Mouse (Mus musculus) heart, postnatal 25 days (tissue): ENCODE results near the gene Dlgap1. TPM values are rescaled to one million over a fixed set of nuclear protein-coding genes. Genes with fewer than 3 reads are reported as not detected.

Source experiments
- DNase-seq: peaks from one replicate; pipeline ENCODE4 v3.0.0; 2022; ENCODE audit warnings: low spot score
- intact Hi-C: fragments of 180-260 bp; cut with DNase I; formaldehyde crosslinking; loops from one replicate; pipeline ENCODE4 v1.15.1; 2025
- total RNA-seq, 2 experiments: library from RNA; stranded (reverse); gene quantifications; 2 replicates each; pipeline ENCODE4 v1.2.3; 2021

Dlgap1 gene
- total RNA-seq, 2 experiments from 2014 or later: 0.28 to 0.39 TPM

DNA sequence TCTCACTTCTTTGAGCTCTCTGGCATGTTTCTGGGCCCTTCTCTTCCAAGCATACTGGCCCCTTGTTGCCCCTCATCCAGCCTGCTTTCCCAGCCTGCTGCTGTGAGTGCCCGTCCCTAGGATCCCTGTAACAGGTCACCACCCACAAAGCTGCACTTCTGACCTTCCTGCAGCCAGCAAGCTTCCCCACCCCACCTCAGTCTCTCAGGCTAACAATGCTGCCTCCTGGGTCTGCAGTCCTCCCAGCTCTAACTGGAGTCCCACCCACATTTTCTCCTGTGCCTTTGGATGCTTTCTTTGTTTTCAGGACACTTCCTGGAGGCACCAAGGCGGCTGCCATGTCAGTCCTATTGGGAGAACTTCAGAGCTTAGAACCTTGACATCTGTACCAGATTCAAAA, 707.6 kb downstream of the Dlgap1 start:
- DNase-seq: no peak
- intact Hi-C loops: no loop called here

DNA sequence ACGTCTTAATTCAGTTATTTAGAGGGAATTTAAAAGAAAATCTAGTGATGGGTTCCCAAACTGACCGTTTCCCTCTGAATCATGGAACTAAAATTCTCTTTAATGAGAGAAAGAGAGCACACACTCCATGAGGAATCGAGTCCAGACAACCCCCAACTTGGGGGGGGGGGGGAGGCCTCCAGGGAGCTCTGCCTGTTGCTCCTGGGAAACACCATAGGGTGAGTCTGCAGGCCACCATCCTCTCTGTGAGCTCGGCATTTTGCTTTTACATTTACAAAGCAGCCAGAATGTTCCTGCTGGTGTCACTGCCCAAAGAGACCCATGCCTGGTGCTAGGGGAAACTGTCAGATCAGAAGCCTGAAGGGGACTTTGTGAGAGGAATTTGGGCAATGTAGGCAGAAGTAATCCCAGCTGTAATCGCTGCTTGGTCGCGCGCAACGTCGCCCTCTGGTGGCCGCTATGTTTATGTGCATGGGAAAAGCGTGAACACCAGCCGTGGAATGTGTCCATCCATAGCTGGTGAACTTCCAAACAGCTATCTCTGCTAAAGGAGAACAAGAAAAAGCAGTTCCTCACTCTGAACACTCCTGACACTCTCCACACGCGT, 714.8 kb downstream of the Dlgap1 start:
- DNase-seq: peak; percentile 25
- intact Hi-C loops: loop anchor here (2.0 kb wide), 1 partner anchor 157 kb away; no protein-coding TSS in a partner anchor

DNA sequence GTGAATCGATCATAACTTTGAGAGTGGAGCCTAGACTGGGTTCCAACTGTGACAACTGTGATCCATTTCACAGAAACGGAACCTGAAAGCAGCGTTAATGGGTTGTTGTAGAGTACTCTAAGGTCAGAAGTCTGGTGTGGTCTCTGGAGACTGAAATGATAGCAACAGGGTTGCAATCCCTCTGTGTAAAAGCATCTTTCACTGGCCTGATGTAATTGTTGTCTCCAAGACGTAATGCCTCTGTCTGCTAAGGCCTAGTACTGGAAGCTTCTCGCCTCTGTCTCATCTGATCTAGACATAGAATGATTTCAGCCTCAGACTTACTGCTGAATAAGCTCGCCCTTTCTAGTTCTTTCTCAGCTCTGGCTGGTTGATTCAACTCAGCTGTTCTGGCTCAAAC, 721.3 kb downstream of the Dlgap1 start:
- intact Hi-C loops: no loop called here
- no peak for DNase-seq

- no peak for DNase-seq
- intact Hi-C loops: no loop called here
These were observed 721.7 kb downstream of the Dlgap1 start for GRCm38 (mm10) chr17:70690598-70690997.

DNA sequence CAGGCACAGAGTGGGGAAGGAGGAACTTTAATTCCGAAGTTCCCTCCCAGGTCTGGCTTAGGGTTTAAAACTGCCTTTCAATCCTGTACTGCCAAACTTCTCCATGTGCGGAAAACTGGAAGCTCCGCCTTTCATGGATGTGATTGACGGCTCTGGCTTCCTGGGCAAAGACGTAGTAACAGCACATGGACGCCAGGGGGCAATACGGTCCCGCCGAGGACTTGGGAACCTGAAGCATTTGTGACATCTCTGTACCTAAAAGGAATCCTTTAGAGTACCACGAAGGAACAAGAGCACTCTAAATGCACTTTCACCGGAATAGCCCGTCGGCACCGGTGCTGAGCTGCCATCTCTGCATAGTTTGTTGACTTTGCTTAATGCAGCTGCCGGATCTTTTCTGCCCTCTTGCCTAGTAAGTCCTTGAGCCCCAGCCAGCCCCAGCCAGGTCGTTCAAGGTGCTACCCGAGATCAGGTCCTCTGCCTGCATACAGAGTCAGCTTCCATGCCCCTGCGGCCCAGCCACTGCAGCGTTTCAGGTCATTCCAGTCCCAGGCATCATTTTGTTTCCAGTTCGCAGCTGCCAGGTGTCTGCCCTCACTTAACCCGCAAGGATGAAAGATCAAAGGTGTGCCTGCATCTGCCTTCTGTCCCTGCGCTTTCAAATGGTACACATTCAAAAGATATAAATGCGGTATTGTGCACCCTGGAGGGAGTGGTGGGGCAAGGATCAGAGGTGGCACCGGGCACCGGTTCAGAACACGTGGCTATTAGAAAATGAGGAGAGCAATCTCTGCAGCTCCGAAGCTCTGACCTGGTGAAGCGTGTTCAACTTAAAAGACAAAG, 738.3 kb downstream of the Dlgap1 start:
- intact Hi-C loops: loop anchor here (1.0 kb wide), 1 partner anchor 261 kb away; no protein-coding TSS in a partner anchor
- DNase-seq: peak; percentile 65

GRCm38 (mm10) chr17:70707819-70708140, 738.9 kb downstream of the Dlgap1 start:
- DNase-seq: no peak
- intact Hi-C loops: loop anchor here (1.0 to 2.0 kb wide), 2 partner anchors 27 to 261 kb away; no protein-coding TSS in a partner anchor

DNA sequence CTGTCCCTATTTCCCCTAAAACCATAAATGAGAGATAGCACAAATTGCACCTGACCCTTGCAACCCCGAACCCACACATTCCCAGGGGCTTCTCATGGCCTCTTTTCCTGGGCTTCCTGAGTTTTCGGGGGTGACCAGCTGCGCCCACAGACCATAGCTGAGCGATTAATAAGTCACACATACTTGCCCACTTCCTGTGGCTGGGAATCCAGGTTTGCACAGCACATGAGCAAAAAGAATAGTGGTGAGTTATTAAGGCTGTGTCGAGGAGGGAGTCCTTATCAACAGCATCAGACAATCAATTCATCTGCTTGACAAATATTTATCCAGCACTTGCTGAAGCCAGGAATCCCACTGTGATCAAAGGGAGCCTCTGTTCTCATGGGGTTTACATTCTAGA, 740.7 kb downstream of the Dlgap1 start:
- DNase-seq: no peak
- intact Hi-C loops: loop anchor here (2.0 kb wide), 1 partner anchor 25 kb away; no protein-coding TSS in a partner anchor

GRCm38 (mm10) chr17:70713470-70713869, 744.6 kb downstream of the Dlgap1 start:
- intact Hi-C loops: no loop called here

GRCm38 (mm10) chr17:70719684-70720324, 750.9 kb downstream of the Dlgap1 start:
- intact Hi-C loops: no loop called here
- DNase-seq: no peak

More at GRCm38 (mm10) chr17:70713470-70713869, 744.6 kb downstream of the Dlgap1 start:
- DNase-seq: no peak

DNA sequence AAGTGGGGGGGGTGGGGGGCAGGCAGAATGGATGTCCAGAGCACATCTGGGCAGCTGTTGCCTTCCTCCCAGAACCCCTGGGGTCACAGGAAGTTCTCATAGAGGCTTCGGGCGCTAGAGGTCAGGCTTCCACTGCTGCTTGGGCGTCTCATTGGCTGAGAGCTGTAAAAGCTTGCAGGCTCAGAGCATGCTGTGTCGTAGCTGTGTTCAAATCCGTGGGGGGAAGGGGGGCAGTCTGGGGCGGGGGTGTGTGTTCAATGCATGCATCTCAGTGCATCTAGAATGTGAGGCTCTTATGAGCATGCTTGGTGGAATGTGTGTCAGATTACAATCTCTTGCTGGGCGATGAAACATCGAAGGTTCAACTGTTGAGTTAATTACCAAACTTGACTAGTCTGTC, 751.9 kb downstream of the Dlgap1 start:
- DNase-seq: no peak
- intact Hi-C loops: no loop called here

GRCm38 (mm10) chr17:70722146-70722545, 753.3 kb downstream of the Dlgap1 start:
- DNase-seq: no peak
- intact Hi-C loops: no loop called here

- intact Hi-C loops: no loop called here
- peak; percentile 78 for DNase-seq
These were observed 759.9 kb downstream of the Dlgap1 start for GRCm38 (mm10) chr17:70728719-70729281.

DNA sequence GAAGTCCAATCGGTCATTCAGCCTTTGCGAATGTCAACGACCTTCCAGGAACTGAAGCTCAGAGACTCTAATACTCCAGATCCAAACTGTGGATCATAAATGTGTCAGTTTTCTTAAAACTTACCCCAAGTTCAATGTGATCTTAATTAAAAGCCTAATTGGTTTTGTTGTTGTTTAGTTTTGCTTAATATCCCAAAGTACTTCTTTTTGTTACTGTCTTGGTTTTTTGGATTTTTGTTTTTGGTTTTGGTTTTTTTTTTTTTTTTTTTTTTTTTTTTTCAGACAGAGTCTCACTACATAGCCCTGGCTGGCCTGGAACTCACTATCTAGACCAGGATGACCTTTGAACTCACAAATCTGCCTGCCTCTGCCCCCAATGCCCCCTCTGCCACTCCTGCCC, 765.9 kb downstream of the Dlgap1 start:
- intact Hi-C loops: loop anchor here (2.0 to 10.0 kb wide), 4 partner anchors 26 to 460 kb away; no protein-coding TSS in a partner anchor
- no peak for DNase-seq

- no peak for DNase-seq
- intact Hi-C loops: loop anchor here (2.0 to 10.0 kb wide), 4 partner anchors 27 to 459 kb away; no protein-coding TSS in a partner anchor
These were observed 766.5 kb downstream of the Dlgap1 start for GRCm38 (mm10) chr17:70735396-70735795.

GRCm38 (mm10) chr17:70737424-70737823, 768.6 kb downstream of the Dlgap1 start:
- peak; percentile 77 for DNase-seq
- intact Hi-C loops: loop anchor here (5.0 to 10.0 kb wide), 3 partner anchors 110 to 457 kb away; no protein-coding TSS in a partner anchor

DNA sequence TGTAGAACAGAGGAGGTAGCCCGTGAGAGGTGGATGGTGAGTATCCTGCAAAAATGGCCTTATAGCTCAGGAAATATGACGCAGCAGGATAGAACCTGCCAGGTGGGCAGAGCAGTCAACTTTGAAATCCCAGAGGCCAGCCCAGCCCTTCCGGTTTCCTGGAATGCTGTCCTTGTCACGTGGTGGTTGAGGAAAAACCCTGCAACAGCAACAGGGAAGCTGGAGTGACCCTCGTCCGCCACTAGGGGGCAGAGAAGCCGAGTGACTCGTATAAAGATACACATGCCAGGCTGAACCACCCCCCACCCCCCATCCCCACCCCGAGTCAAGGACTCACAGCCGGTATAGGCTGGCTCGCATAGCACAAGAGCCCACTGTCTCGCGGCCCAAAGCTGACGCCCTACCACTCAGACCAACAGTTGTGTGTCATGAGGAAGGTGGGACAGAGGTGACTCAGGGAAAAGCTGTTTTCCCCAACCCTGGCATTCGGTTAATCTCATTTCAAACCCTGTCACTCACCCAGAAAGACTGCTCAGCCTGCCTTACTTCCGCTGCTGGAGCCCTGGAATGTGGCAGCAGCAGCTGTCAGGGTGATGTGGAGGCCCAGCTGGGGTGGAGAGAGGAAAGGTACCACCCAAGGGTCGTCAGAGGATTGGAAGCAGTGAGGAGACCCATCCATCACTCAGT, 769.4 kb downstream of the Dlgap1 start:
- peak; percentile 85 for DNase-seq
- intact Hi-C loops: loop anchor here (5.0 to 10.0 kb wide), 3 partner anchors 109 to 456 kb away; no protein-coding TSS in a partner anchor

DNA sequence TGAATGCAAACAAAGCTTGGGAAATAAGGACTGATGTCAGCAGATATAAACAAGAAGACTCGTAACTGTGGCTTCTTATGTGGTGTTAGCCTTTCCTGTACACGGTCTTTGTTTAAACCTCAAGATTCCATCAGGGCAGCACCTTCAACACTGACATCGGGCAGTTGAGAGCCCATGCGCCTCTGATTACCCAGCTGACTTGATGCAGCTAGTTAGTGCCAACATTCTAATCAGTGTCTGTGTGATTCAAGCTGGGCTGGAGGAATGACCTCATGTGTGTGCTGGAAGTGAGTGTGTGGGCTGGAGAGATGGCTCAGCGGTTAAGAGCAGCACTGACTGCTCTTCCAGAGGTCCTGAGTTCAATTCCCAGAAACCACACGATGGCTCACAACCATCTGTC, 770.5 kb downstream of the Dlgap1 start:
- no peak for DNase-seq
- intact Hi-C loops: loop anchor here (5.0 to 10.0 kb wide), 3 partner anchors 108 to 455 kb away; no protein-coding TSS in a partner anchor

DNA sequence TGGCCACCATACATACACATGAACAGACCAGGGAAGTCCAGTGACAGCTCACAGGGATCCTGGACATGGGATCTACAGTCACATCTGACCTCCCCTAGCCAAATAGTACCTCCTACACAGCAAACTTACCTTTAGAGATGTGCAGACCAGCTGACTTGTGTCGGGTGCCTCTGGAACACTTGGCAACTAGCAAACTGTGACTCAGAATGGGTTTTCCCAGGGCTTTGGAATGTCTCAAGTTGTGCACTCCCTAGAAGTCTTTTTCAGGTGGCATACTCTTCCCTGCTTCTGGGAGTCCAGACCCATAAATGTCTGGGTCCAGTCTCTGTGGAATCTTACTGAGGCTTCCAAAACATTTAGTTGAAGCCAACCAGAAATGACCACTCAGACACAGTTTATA, 772.8 kb downstream of the Dlgap1 start:
- DNase-seq: no peak
- intact Hi-C loops: loop anchor here (2.0 kb wide), 1 partner anchor 13 kb away; no protein-coding TSS in a partner anchor

GRCm38 (mm10) chr17:70744570-70745153, 775.8 kb downstream of the Dlgap1 start:
- DNase-seq: no peak
- intact Hi-C loops: no loop called here
